In genomic region chr8:121083936-121084209, GRCm38 (mm10) we compare ENCODE assay signal across 8 mouse cellular contexts. TPM values are rescaled to one million over a fixed set of nuclear protein-coding genes. Genes with fewer than 3 reads are reported as not detected.
DNase-seq lines count a peak whose midpoint lies in the region; ATAC-seq and TF ChIP-seq lines count a peak whose summit lies in the region.

No protein-coding gene starts in this region.

- H3K36me3 ChIP-seq in embryonic facial prominence, embryonic 15.5 days, result no peaks in the 10 kb centered on the region
- H3K36me3 ChIP-seq in intestine, embryonic 14.5 days (ENCODE audit: control insufficient read depth, insufficient read depth, low read length), result peaks cover 21% of the 10 kb centered on the region
- H3K36me3 ChIP-seq in midbrain, postnatal 0 days (ENCODE audit: insufficient read depth, low read length), result no peaks in the 10 kb centered on the region

- DNase-seq in layer of hippocampus, adult 2 months (ENCODE audit: low spot score in 2 of 2), result no peak
- no peak for DNase-seq in layer of hippocampus, postnatal 10 days (ENCODE audit: low spot score in 2 of 2)
- no peak for DNase-seq in intestine, embryonic 14.5 days (ENCODE audit: low spot score)
- DNase-seq in midbrain, postnatal 0 days (ENCODE audit: low spot score), result no peak
- DNase-seq in right cerebral cortex, postnatal 14 days, result no peak
- DNase-seq in cerebellum, postnatal 36 days, result no peak
- no peak for DNase-seq in adrenal gland, postnatal 14 days

- H3K4me2 ChIP-seq in embryonic facial prominence, embryonic 15.5 days (replicated peaks), result peak overlapping the region; percentile 97
- H3K4me2 ChIP-seq in intestine, embryonic 14.5 days (ENCODE audit: low read length), result peak overlapping the region; percentile 79
- H3K4me2 ChIP-seq in midbrain, postnatal 0 days (ENCODE audit: low read depth, low read length, poor library complexity, severe bottlenecking), result peak overlapping the region; percentile 57

- WGBS in embryonic facial prominence, embryonic 15.5 days, result 1% methylated on average over 15 of the region's 27 CpGs
- 0% methylated on average over 15 of the region's 27 CpGs for WGBS in intestine, embryonic 14.5 days
- 1% methylated on average over 19 of the region's 27 CpGs for WGBS in midbrain, postnatal 0 days

- H3K4me3 ChIP-seq in layer of hippocampus, adult 2 months, result peak overlapping the region; percentile 55
- H3K4me3 ChIP-seq in embryonic facial prominence, embryonic 15.5 days (replicated peaks), result peak overlapping the region; percentile 56
- peak overlapping the region; percentile 80 for H3K4me3 ChIP-seq in intestine, embryonic 14.5 days (ENCODE audit: low read depth, low read length)
- peak overlapping the region; percentile 32 for H3K4me3 ChIP-seq in midbrain, postnatal 0 days (ENCODE audit: low read depth, low read length)

- peaks cover 100% of the 10 kb centered on the region for H3K27me3 ChIP-seq in embryonic facial prominence, embryonic 15.5 days
- peaks cover 70% of the 10 kb centered on the region for H3K27me3 ChIP-seq in intestine, embryonic 14.5 days (replicated peaks; ENCODE audit: control insufficient read depth, insufficient read depth, low read length)
- peaks cover 84% of the 10 kb centered on the region for H3K27me3 ChIP-seq in midbrain, postnatal 0 days (ENCODE audit: insufficient read depth, low read length)

- no peaks in the 10 kb centered on the region for H3K9me3 ChIP-seq in embryonic facial prominence, embryonic 15.5 days (replicated peaks)
- no peaks in the 10 kb centered on the region for H3K9me3 ChIP-seq in intestine, embryonic 14.5 days (ENCODE audit: control insufficient read depth, low read length)
- H3K9me3 ChIP-seq in midbrain, postnatal 0 days (ENCODE audit: low read length), result no peaks in the 10 kb centered on the region

- ATAC-seq in embryonic facial prominence, embryonic 15.5 days (ENCODE audit: insufficient number of reproducible peaks, low FRiP score, low TSS enrichment, low read depth), result no peak; the same call in none of the 2 replicates
- peak; percentile 68 for ATAC-seq in intestine, embryonic 14.5 days (replicated peaks; ENCODE audit: low FRiP score, low TSS enrichment, low read depth)
- ATAC-seq in midbrain, postnatal 0 days (ENCODE audit: low FRiP score), result no peak

- TF ChIP-seq CTCF in layer of hippocampus, adult 2 months (conservative IDR thresholded peaks at IDR 0.05), result no peak
- TF ChIP-seq CTCF in midbrain, postnatal 0 days (IDR thresholded peaks at IDR 0.05), result no peak

- peak overlapping the region; percentile 23 for H3K9ac ChIP-seq in embryonic facial prominence, embryonic 15.5 days
- H3K9ac ChIP-seq in intestine, embryonic 14.5 days (ENCODE audit: low read length), result peak overlapping the region; percentile 97
- no peak overlapping the region for H3K9ac ChIP-seq in midbrain, postnatal 0 days (replicated peaks; ENCODE audit: low read length, poor library complexity, severe bottlenecking)

- no peak overlapping the region; the same call in 1 of the 2 replicates for H3K27ac ChIP-seq in layer of hippocampus, adult 2 months
- peak overlapping the region; percentile 75 for H3K27ac ChIP-seq in embryonic facial prominence, embryonic 15.5 days (replicated peaks)
- H3K27ac ChIP-seq in intestine, embryonic 14.5 days (ENCODE audit: low read depth), result peak overlapping the region; percentile 98
- no peak overlapping the region for H3K27ac ChIP-seq in midbrain, postnatal 0 days (ENCODE audit: low read depth, low read length)

- H3K4me1 ChIP-seq in embryonic facial prominence, embryonic 15.5 days, result peaks cover 33% of the 10 kb centered on the region
- H3K4me1 ChIP-seq in intestine, embryonic 14.5 days (replicated peaks; ENCODE audit: control insufficient read depth, insufficient read depth, low read length), result peaks cover 1% of the 10 kb centered on the region; the same call in 1 of the 2 replicates
- H3K4me1 ChIP-seq in midbrain, postnatal 0 days (ENCODE audit: insufficient read depth, low read length), result no peaks in the 10 kb centered on the region

RNA-seq across cellular contexts. Expression of gene Foxf1, which starts 0.3 kb away (rescaled TPM):
- under 1 TPM; 0.49 to 0.71 TPM for total RNA-seq in layer of hippocampus, adult 2 months (2021)
- total RNA-seq in layer of hippocampus, postnatal 10 days (2021), result 1 to 10 TPM; 1.3 to 1.4 TPM
- polyA plus RNA-seq in embryonic facial prominence, embryonic 15.5 days (2015; fragmentation: Nextera tagmentation; extraction: Ambion mirVana), result 9.9 and 10.1 TPM in 2 replicates
- polyA plus RNA-seq in intestine, embryonic 14.5 days (2014; fragmentation: Nextera tagmentation; extraction: Ambion mirVana), result 129 and 149 TPM in 2 replicates
- total RNA-seq in midbrain, postnatal 0 days (2014; rRNA removed), result 0.71 and 3.5 TPM in 2 replicates
- polyA plus RNA-seq in midbrain, postnatal 0 days (2015; fragmentation: Nextera tagmentation; extraction: Ambion mirVana), result 1.5 and 1.6 TPM in 2 replicates
- 1.1 and 1.2 TPM in 2 replicates for total RNA-seq in adrenal gland, postnatal 14 days (2021)

RNA-seq across cellular contexts. Expression of gene Mthfsd, which starts 24.3 kb away (rescaled TPM):
- total RNA-seq in layer of hippocampus, adult 2 months (2021), result 10 to 100 TPM; 38.8 to 46.1 TPM
- 10 to 100 TPM; 28.1 to 29.3 TPM for total RNA-seq in layer of hippocampus, postnatal 10 days (2021)
- polyA plus RNA-seq in embryonic facial prominence, embryonic 15.5 days (2015; fragmentation: Nextera tagmentation; extraction: Ambion mirVana), result 58.2 and 61.3 TPM in 2 replicates
- 59.2 and 62.9 TPM in 2 replicates for polyA plus RNA-seq in intestine, embryonic 14.5 days (2014; fragmentation: Nextera tagmentation; extraction: Ambion mirVana)
- 53.4 and 67.1 TPM in 2 replicates for total RNA-seq in midbrain, postnatal 0 days (2014; rRNA removed)
- 34.6 and 37.2 TPM in 2 replicates for polyA plus RNA-seq in midbrain, postnatal 0 days (2015; fragmentation: Nextera tagmentation; extraction: Ambion mirVana)
- 28.6 and 38.1 TPM in 2 replicates for total RNA-seq in adrenal gland, postnatal 14 days (2021)

RNA-seq across cellular contexts. Expression of gene Foxc2, which starts 32.1 kb away (rescaled TPM):
- total RNA-seq in layer of hippocampus, adult 2 months (2021), result 1 to 10 TPM; 1.0 to 1.1 TPM
- total RNA-seq in layer of hippocampus, postnatal 10 days (2021), result 1 to 10 TPM; 1.5 to 2.5 TPM
- 2.3 and 5.6 TPM in 2 replicates for polyA plus RNA-seq in embryonic facial prominence, embryonic 15.5 days (2015; fragmentation: Nextera tagmentation; extraction: Ambion mirVana)
- 0.43 and 0.48 TPM in 2 replicates for polyA plus RNA-seq in intestine, embryonic 14.5 days (2014; fragmentation: Nextera tagmentation; extraction: Ambion mirVana)
- total RNA-seq in midbrain, postnatal 0 days (2014; rRNA removed), result 7.6 and 10.9 TPM in 2 replicates
- 2.6 and 2.8 TPM in 2 replicates for polyA plus RNA-seq in midbrain, postnatal 0 days (2015; fragmentation: Nextera tagmentation; extraction: Ambion mirVana)
- 4.6 and 5.1 TPM in 2 replicates for total RNA-seq in adrenal gland, postnatal 14 days (2021)

RNA-seq across cellular contexts. Expression of gene Foxl1, which starts 43.9 kb away (rescaled TPM):
- total RNA-seq in layer of hippocampus, adult 2 months (2021), result under 1 TPM in 1 of 2 experiments, not detected in 1; 0.13 TPM
- total RNA-seq in layer of hippocampus, postnatal 10 days (2021), result under 1 TPM in 1 of 2 experiments, not detected in 1; 0.21 TPM
- 0.25 and 0.31 TPM in 2 replicates for polyA plus RNA-seq in embryonic facial prominence, embryonic 15.5 days (2015; fragmentation: Nextera tagmentation; extraction: Ambion mirVana)
- polyA plus RNA-seq in intestine, embryonic 14.5 days (2014; fragmentation: Nextera tagmentation; extraction: Ambion mirVana), result 6.5 and 7.7 TPM in 2 replicates
- 0.09 and 0.22 TPM in 2 replicates for total RNA-seq in midbrain, postnatal 0 days (2014; rRNA removed)
- 0.12 and 0.20 TPM in 2 replicates for polyA plus RNA-seq in midbrain, postnatal 0 days (2015; fragmentation: Nextera tagmentation; extraction: Ambion mirVana)
- 0.41 TPM in 1 of 2 replicates, not detected in the other for total RNA-seq in adrenal gland, postnatal 14 days (2021)

Comparison
In these comparisons a context has a peak if more than half of its experiments do, and no peak if none do; other contexts are left out.
1. H3K27ac ChIP-seq: peak in embryonic facial prominence, embryonic 15.5 days (single experiment) and intestine, embryonic 14.5 days (single experiment); none in layer of hippocampus, adult 2 months (single experiment) and midbrain, postnatal 0 days (single experiment).
2. Peak in every context shown above with its lines, with median percentiles within 50 percentile points of each other: H3K4me3 ChIP-seq and H3K4me2 ChIP-seq.